Mouse (Mus musculus) CH12.LX (cell line): ENCODE data around the gene Bcor. TPM values are rescaled to one million over a fixed set of nuclear protein-coding genes. Genes with fewer than 3 reads are reported as not detected.
A peak's percentile ranks its signal among the peaks of the same experiment; 100 is the strongest.

Experiments used
- DNase-seq: peaks from one replicate; pipeline ENCODE4 v3.0.0-alpha.2; 2013; ENCODE audit errors: extremely low read depth
- H3K27ac ChIP-seq: 2 replicates; pipeline ENCODE4 v1.5.1; 2012; ENCODE audit warnings: low read depth, mild to moderate bottlenecking, control low read depth, moderate library complexity; ENCODE audit not compliant: insufficient read depth
- H3K27me3 ChIP-seq: replicated peaks from 2 replicates; pipeline ENCODE3; 2012; ENCODE audit warnings: inconsistent platforms
- H3K36me3 ChIP-seq, 2 experiments: replicated peaks in 1 of 2; 2 replicates each; pipeline versions ENCODE3 to v1.6.1; 2012; ENCODE audit warnings: inconsistent platforms in 1 of 2, low read length in 1 of 2, mild to moderate bottlenecking in 1 of 2, mixed read lengths in 1 of 2, moderate library complexity in 1 of 2; ENCODE audit not compliant: control insufficient read depth in 1 of 2, insufficient read depth in 1 of 2
- H3K4me1 ChIP-seq, 2 experiments: 2 replicates each; pipeline ENCODE4 v1.6.1; 2012; ENCODE audit warnings: inconsistent platforms in 1 of 2, moderate library complexity in 1 of 2; ENCODE audit not compliant: insufficient read depth in 2 of 2, control insufficient read depth in 1 of 2
- H3K4me2 ChIP-seq: 2 replicates; pipeline ENCODE4 v1.6.1; 2012; ENCODE audit warnings: low read depth, mild to moderate bottlenecking, control low read depth; ENCODE audit not compliant: poor library complexity, insufficient read depth, severe bottlenecking
- H3K4me3 ChIP-seq, 3 experiments: fragments of 150-350 bp in 1 of 3; sonication (generic) in 1 of 3; replicated peaks in 1 of 3; 2 replicates each; pipeline versions ENCODE3 to v1.5.1; 2011 to 2012; ENCODE audit warnings: low read depth in 2 of 3, low read length in 2 of 3, mild to moderate bottlenecking in 2 of 3, moderate library complexity in 2 of 3, control low read depth in 1 of 3, improper control_type of control experiment in 1 of 3, inconsistent platforms in 1 of 3, mixed read lengths in 1 of 3; ENCODE audit not compliant: poor library complexity in 1 of 3
- H3K79me2 ChIP-seq: replicated peaks from 2 replicates; pipeline ENCODE4 v1.6.1; 2012; ENCODE audit warnings: mild to moderate bottlenecking, moderate library complexity; ENCODE audit not compliant: control insufficient read depth, poor library complexity, insufficient read depth, severe bottlenecking; ENCODE audit errors: extremely low read depth
- H3K9ac ChIP-seq: 2 replicates; pipeline ENCODE4 v1.6.1; 2012; ENCODE audit warnings: low read depth, mild to moderate bottlenecking, control low read depth, moderate library complexity; ENCODE audit not compliant: insufficient read depth
- H3K9me3 ChIP-seq: replicated peaks from 2 replicates; pipeline ENCODE3; 2012; ENCODE audit warnings: low read length, inconsistent platforms, mixed read lengths
- BHLHE40 ChIP-seq: IDR thresholded peaks from 2 replicates; pipeline ENCODE4 v1.6.1; 2011; ENCODE audit warnings: mild to moderate bottlenecking, low read depth, low read length, improper control_type of control experiment
- CTCF ChIP-seq, 2 experiments: IDR thresholded peaks in 1 of 2; conservative IDR thresholded peaks in 1 of 2; 2 replicates each; pipeline ENCODE4 v1.5.1; 2011 to 2012; ENCODE audit warnings: low read depth in 2 of 2, low read length in 2 of 2, improper control_type of control experiment in 1 of 2, inconsistent platforms in 1 of 2, mild to moderate bottlenecking in 1 of 2, moderate library complexity in 1 of 2
- E2F4 ChIP-seq: IDR thresholded peaks from 2 replicates; pipeline ENCODE4 v1.6.1; 2011; ENCODE audit warnings: low read depth, low read length, improper control_type of control experiment; ENCODE audit not compliant: insufficient replicate concordance
- ELF1 ChIP-seq: IDR thresholded peaks from 2 replicates; pipeline ENCODE4 v1.6.1; 2014; ENCODE audit warnings: low read depth, mild to moderate bottlenecking, inconsistent platforms, low read length, improper control_type of control experiment
- ETS1 ChIP-seq: conservative IDR thresholded peaks from 2 replicates; pipeline ENCODE4 v1.6.1; 2012; ENCODE audit warnings: low read depth, mild to moderate bottlenecking, inconsistent platforms, low read length, improper control_type of control experiment, moderate library complexity
- GABPA ChIP-seq: IDR thresholded peaks from 2 replicates; pipeline ENCODE4 v1.6.1; 2012; ENCODE audit warnings: low read depth, low read length, improper control_type of control experiment, inconsistent platforms; ENCODE audit not compliant: insufficient replicate concordance
- HCFC1 ChIP-seq: IDR thresholded peaks from 2 replicates; pipeline ENCODE4 v1.6.1; 2012; ENCODE audit warnings: low read depth, mild to moderate bottlenecking, inconsistent platforms, low read length, improper control_type of control experiment
- JUND ChIP-seq: conservative IDR thresholded peaks from 2 replicates; pipeline ENCODE4 v1.6.1; 2011; ENCODE audit warnings: low read depth, low read length, improper control_type of control experiment
- KAT2A ChIP-seq: IDR thresholded peaks from 2 replicates; pipeline ENCODE4 v1.6.1; 2012; ENCODE audit warnings: low read length, improper control_type of control experiment, inconsistent platforms; ENCODE audit not compliant: insufficient replicate concordance
- MAX ChIP-seq: IDR thresholded peaks from 2 replicates; pipeline ENCODE4 v1.6.1; 2011; ENCODE audit warnings: low read length, improper control_type of control experiment
- MAZ ChIP-seq: IDR thresholded peaks from 2 replicates; pipeline ENCODE4 v1.6.1; 2012; ENCODE audit warnings: low read depth, mild to moderate bottlenecking, inconsistent platforms, low read length, improper control_type of control experiment, moderate library complexity
- MEF2A ChIP-seq: IDR thresholded peaks from 2 replicates; pipeline ENCODE4 v1.6.1; 2014; ENCODE audit warnings: low read depth, mild to moderate bottlenecking, inconsistent platforms, low read length, improper control_type of control experiment, borderline replicate concordance
- MXI1 ChIP-seq: IDR thresholded peaks from 2 replicates; pipeline ENCODE4 v1.6.1; 2011; ENCODE audit warnings: mild to moderate bottlenecking, low read depth, low read length, improper control_type of control experiment
- MYC ChIP-seq: IDR thresholded peaks from 2 replicates; pipeline ENCODE4 v1.6.1; 2011; ENCODE audit warnings: low read depth, mild to moderate bottlenecking, improper control_type of control experiment, low read length
- PAX5 ChIP-seq: IDR thresholded peaks from 2 replicates; pipeline ENCODE4 v1.6.1; 2012; ENCODE audit warnings: low read length, inconsistent platforms, mixed read lengths
- POLR2A ChIP-seq: IDR thresholded peaks from 2 replicates; pipeline ENCODE4 v1.6.1; 2011; ENCODE audit warnings: low read depth, mild to moderate bottlenecking, improper control_type of control experiment, low read length
- SIN3A ChIP-seq: IDR thresholded peaks from 2 replicates; pipeline ENCODE4 v1.6.1; 2012; ENCODE audit warnings: low read length, improper control_type of control experiment, inconsistent platforms
- SMC3 ChIP-seq: IDR thresholded peaks from 2 replicates; pipeline ENCODE4 v1.6.1; 2011; ENCODE audit warnings: low read depth, low read length, improper control_type of control experiment
- TCF12 ChIP-seq: IDR thresholded peaks from 2 replicates; pipeline ENCODE4 v1.6.1; 2014; ENCODE audit warnings: low read depth, mild to moderate bottlenecking, inconsistent platforms, low read length, improper control_type of control experiment
- USF2 ChIP-seq: conservative IDR thresholded peaks from 2 replicates; pipeline ENCODE4 v1.6.1; 2011; ENCODE audit warnings: low read depth, low read length, improper control_type of control experiment
- ZC3H11A ChIP-seq: IDR thresholded peaks from 2 replicates; pipeline ENCODE4 v1.6.1; 2012; ENCODE audit warnings: low read depth, mild to moderate bottlenecking, inconsistent platforms, low read length, improper control_type of control experiment
- ZKSCAN1 ChIP-seq: IDR thresholded peaks from 2 replicates; pipeline ENCODE4 v1.6.1; 2012; ENCODE audit warnings: low read depth, inconsistent platforms, low read length, improper control_type of control experiment, borderline replicate concordance
- ZMIZ1 ChIP-seq: IDR thresholded peaks from 2 replicates; pipeline ENCODE4 v1.6.1; 2012; ENCODE audit warnings: low read depth, mild to moderate bottlenecking, inconsistent platforms, low read length, improper control_type of control experiment
- ZNF384 ChIP-seq: IDR thresholded peaks from 2 replicates; pipeline ENCODE4 v1.6.1; 2012; ENCODE audit warnings: low read depth, low read length, improper control_type of control experiment, inconsistent platforms
- dilution Hi-C: fragments of 300-500 bp; cut with MboI; formaldehyde crosslinking; loops from 2 replicates; pipeline ENCODE4 v1.14.3; 2020; ENCODE audit warnings: low sequenced_read_pairs; ENCODE audit not compliant: extremely low pct_unique_long_range_greater_than_20kb, extremely low pct_ligation_motif_present
- in situ Hi-C: fragments of 300-500 bp; cut with MboI; formaldehyde crosslinking; loops from 3 replicates; pipeline ENCODE4 v1.14.3; 2019; ENCODE audit warnings: low sequenced_read_pairs, low pct_ligation_motif_present, low pct_unique_long_range_greater_than_20kb, mixed read lengths
- polyA plus RNA-seq: library from polyadenylated mRNA; unstranded; fragments of >175 nt; gene quantifications from 2 replicates; pipeline ENCODE4 v1.2.1, GENCODE M21; 2012; ENCODE audit warnings: low read depth; ENCODE audit not compliant: insufficient read length
- total RNA-seq, 2 experiments: library from RNA; depleted of rRNA; stranded (reverse); fragments of 300-350 nt in 1 of 2; fragments of >200 nt in 1 of 2; gene quantifications; 2 replicates each; pipeline ENCODE4 v1.2.3; 2012 to 2014

Gene Bcor
- total and polyA plus RNA-seq, 3 experiments = 14.3 to 41.1 (median 33.8) TPM

DNA sequence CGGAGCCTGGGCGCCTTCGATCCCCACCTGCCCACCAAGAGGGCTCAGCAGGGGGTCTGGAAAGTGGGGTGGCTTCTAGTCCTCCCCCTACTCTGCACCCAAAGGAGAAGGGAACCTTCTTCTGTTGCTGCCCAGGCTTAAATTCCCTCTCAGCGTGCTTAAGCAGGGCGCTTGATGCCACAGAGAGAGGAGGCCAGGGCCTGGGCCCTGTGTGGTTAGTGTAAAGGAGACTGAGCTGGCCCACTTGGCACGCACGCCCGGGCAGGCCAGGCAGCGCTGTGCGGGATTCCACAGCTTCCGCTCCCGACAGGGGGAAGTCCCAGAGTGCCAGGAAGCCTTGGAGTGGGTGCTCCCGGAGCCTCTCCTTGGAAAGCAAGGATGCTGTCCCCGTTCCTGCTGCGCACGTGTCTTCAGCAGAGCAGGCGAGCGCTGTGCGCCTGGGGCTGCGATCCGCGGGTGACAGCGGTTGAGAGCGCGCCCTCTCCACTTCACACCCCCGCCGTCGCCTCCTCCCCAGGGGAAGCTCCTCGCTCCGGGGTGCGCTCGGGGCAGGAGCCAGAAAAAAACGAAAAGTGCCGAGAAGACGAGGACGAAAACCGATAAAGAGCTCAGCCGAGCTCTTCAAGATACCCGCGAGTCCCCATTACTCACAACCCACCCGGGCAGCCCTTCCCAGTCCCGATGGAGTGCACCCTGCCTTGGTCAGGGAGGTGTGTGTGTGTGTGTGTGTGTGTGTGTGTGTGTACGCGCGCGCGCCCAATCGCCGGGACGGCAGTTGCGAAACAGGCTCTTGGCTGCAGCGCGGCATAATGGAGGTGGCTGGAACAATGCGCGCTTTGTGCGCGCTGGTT, 153.9 kb downstream of the Bcor start:
- H3K27ac ChIP-seq = peak overlapping the region; percentile 91

GRCm38 (mm10) chrX:12005181-12006030, 154.7 kb downstream of the Bcor start:
- H3K36me3 ChIP-seq = no peaks in the 10 kb centered on the region
- peaks cover 17 to 31% of the 10 kb centered on the region in 2 experiments for H3K4me1 ChIP-seq
- TF ChIP-seq CTCF (conservative IDR thresholded peaks at IDR 0.05 in 1 of 2, IDR thresholded peaks at IDR 0.05 in 1 of 2; ENCODE audit: low read depth in 2 of 2, low read length in 2 of 2) (no peak), TCF12 (no peak), BHLHE40 (no peak), POLR2A (peak; percentile 58)
- H3K4me2 ChIP-seq = peak overlapping the region; percentile 34
- H3K79me2 ChIP-seq = no peaks in the 10 kb centered on the region
- peak overlapping the region in 2 of 3 experiments; percentile 50 to 61 for H3K4me3 ChIP-seq
- dilution Hi-C loops = no loop called here
- H3K27me3 ChIP-seq = no peaks in the 10 kb centered on the region
- H3K9me3 ChIP-seq = no peaks in the 10 kb centered on the region
- in situ Hi-C loops = loop anchor here (10.0 to 25.0 kb wide), 3 partner anchors 121 to 368 kb away; no protein-coding TSS in a partner anchor
- peak overlapping the region; percentile 91 for H3K27ac ChIP-seq
- no peak for DNase-seq
- H3K9ac ChIP-seq = peak overlapping the region; percentile 86

More for the DNA sequence above, 153.9 kb downstream of the Bcor start:
- Histone ChIP-seq H3K36me3 (no peaks in the 10 kb centered on the region), H3K9ac (peak overlapping the region; percentile 86), H3K4me3 (peak overlapping the region; percentile 30 to 61 (median 50)), H3K4me2 (peak overlapping the region; percentile 34), H3K27me3 (no peaks in the 10 kb centered on the region), H3K79me2 (no peaks in the 10 kb centered on the region), H3K4me1 (peaks cover 17 to 31% of the 10 kb centered on the region in 2 experiments), H3K9me3 (no peaks in the 10 kb centered on the region)
- dilution Hi-C loops (no loop called here), in situ Hi-C loops (loop anchor here (10.0 to 25.0 kb wide), 3 partner anchors 121 to 369 kb away; no protein-coding TSS in a partner anchor)
- peak; percentile 35 for DNase-seq
- TF ChIP-seq ZMIZ1 (no peak), E2F4 (no peak), KAT2A (no peak), SIN3A (no peak; the same call in 1 of the 2 replicates), MXI1 (peak; percentile 56; the same call in 1 of the 2 replicates), ZNF384 (no peak), ZC3H11A (no peak), SMC3 (no peak), GABPA (no peak), CTCF (conservative IDR thresholded peaks at IDR 0.05 in 1 of 2, IDR thresholded peaks at IDR 0.05 in 1 of 2; ENCODE audit: low read depth in 2 of 2, low read length in 2 of 2) (no peak), MAX (no peak), PAX5 (no peak), USF2 (no peak), POLR2A (peak; percentile 39), MYC (0 out of 2 replicates have a peak, but pooled peaks have one; percentile 7), JUND (no peak), HCFC1 (no peak), MAZ (no peak), ZKSCAN1 (no peak), ELF1 (no peak), MEF2A (no peak), ETS1 (no peak), BHLHE40 (peak; percentile 63; the same call in 1 of the 2 replicates)
